Mouse (Mus musculus): ENCODE data around the gene Zfp871. TPM values are rescaled to one million over a fixed set of nuclear protein-coding genes. Genes with fewer than 3 reads are reported as not detected.
A peak's percentile ranks its signal among the peaks of the same experiment; 100 is the strongest.
"Not testable (repeated sequence)": the region's sequence is repeated elsewhere in the genome, so short reads cannot be mapped to it uniquely, and the experiment has no call there.

Gene Zfp871
- polyA plus RNA-seq, 1 experiment from 2014 or later: 46.7 TPM

- Histone ChIP-seq H3K4me3 (peak overlapping the region; percentile 94), H3K27ac (0 out of 2 replicates have a peak overlapping the region, but pooled peaks have one; percentile 94), H3K27me3 (ENCODE audit: low read depth, poor library complexity, severe bottlenecking) (no peaks in the 10 kb centered on the region), H3K4me1 (peaks cover 21% of the 10 kb centered on the region), H3K9me3 (replicated peaks) (no peaks in the 10 kb centered on the region), H3K36me3 (peaks cover 46% of the 10 kb centered on the region)
- no peak for DNase-seq (ENCODE audit: low spot score)
- WGBS: 80% methylated on average over 6 of the region's 6 CpGs
Observed at GRCm38 (mm10) chr17:32786944-32787343, 1.1 kb downstream of the Zfp871 start.

- Histone ChIP-seq H3K9me3 (replicated peaks) (no peaks in the 10 kb centered on the region), H3K4me3 (peak overlapping the region; percentile 4; the same call in 1 of the 2 replicates), H3K4me1 (peaks cover 21% of the 10 kb centered on the region), H3K27me3 (ENCODE audit: low read depth, poor library complexity, severe bottlenecking) (no peaks in the 10 kb centered on the region), H3K36me3 (peaks cover 54% of the 10 kb centered on the region), H3K27ac (no peak overlapping the region)
- DNase-seq (ENCODE audit: low spot score): no peak
- 89% methylated on average over 3 of the region's 3 CpGs for WGBS
Observed at GRCm38 (mm10) chr17:32785656-32786055, 2.4 kb downstream of the Zfp871 start.

GRCm38 (mm10) chr17:32777564-32777963 lies 10.5 kb downstream of the Zfp871 start:
- 97% methylated on average over 3 of the region's 3 CpGs for WGBS
- DNase-seq (ENCODE audit: low spot score): no peak
- Histone ChIP-seq H3K4me1 (no peaks in the 10 kb centered on the region), H3K4me3 (no peak overlapping the region), H3K27me3 (ENCODE audit: low read depth, poor library complexity, severe bottlenecking) (no peaks in the 10 kb centered on the region), H3K9me3 (replicated peaks) (no peaks in the 10 kb centered on the region), H3K36me3 (peaks cover 94% of the 10 kb centered on the region), H3K27ac (no peak overlapping the region)

GRCm38 (mm10) chr17:32771213-32771612 lies 16.9 kb downstream of the Zfp871 start:
- 93% methylated on average over 1 of the region's 1 CpGs for WGBS
- no peak for DNase-seq (ENCODE audit: low spot score)

GRCm38 (mm10) chr17:32766422-32766821 lies 21.7 kb downstream of the Zfp871 start:
- DNase-seq (ENCODE audit: low spot score): no peak
- H3K36me3 ChIP-seq: peaks cover 82% of the 10 kb centered on the region
- H3K27ac ChIP-seq: no peak overlapping the region
- H3K9me3 ChIP-seq (replicated peaks): peaks cover 4% of the 10 kb centered on the region; the same call in 1 of the 2 replicates
- no peaks in the 10 kb centered on the region for H3K4me1 ChIP-seq
- 94% methylated on average over 2 of the region's 2 CpGs for WGBS
- H3K27me3 ChIP-seq (ENCODE audit: low read depth, poor library complexity, severe bottlenecking): no peaks in the 10 kb centered on the region
- H3K4me3 ChIP-seq: no peak overlapping the region

More at GRCm38 (mm10) chr17:32771213-32771612, 16.9 kb downstream of the Zfp871 start:
- Histone ChIP-seq H3K4me1 (no peaks in the 10 kb centered on the region), H3K4me3 (no peak overlapping the region), H3K27me3 (ENCODE audit: low read depth, poor library complexity, severe bottlenecking) (no peaks in the 10 kb centered on the region), H3K36me3 (peaks cover 100% of the 10 kb centered on the region), H3K9me3 (replicated peaks) (no peaks in the 10 kb centered on the region), H3K27ac (no peak overlapping the region)

- H3K36me3 ChIP-seq: no peaks in the 10 kb centered on the region
- 76% methylated on average over 5 of the region's 5 CpGs for WGBS
Observed at GRCm38 (mm10) chr17:32757331-32757730, 30.8 kb downstream of the Zfp871 start.

GRCm38 (mm10) chr17:32753634-32754033 lies 34.5 kb downstream of the Zfp871 start:
- H3K4me3 ChIP-seq: no peak overlapping the region
- DNase-seq (ENCODE audit: low spot score): peak; percentile 42

More at GRCm38 (mm10) chr17:32757331-32757730, 30.8 kb downstream of the Zfp871 start:
- Histone ChIP-seq H3K4me3 (no peak overlapping the region), H3K27ac (no peak overlapping the region), H3K9me3 (replicated peaks) (no peaks in the 10 kb centered on the region), H3K27me3 (ENCODE audit: low read depth, poor library complexity, severe bottlenecking) (no peaks in the 10 kb centered on the region), H3K4me1 (peaks cover 4% of the 10 kb centered on the region; the same call in 1 of the 2 replicates)
- DNase-seq (ENCODE audit: low spot score): no peak

GRCm38 (mm10) chr17:32752813-32753360 lies 35.2 kb downstream of the Zfp871 start:
- H3K36me3 ChIP-seq: no peaks in the 10 kb centered on the region
- no peaks in the 10 kb centered on the region for H3K9me3 ChIP-seq (replicated peaks)
- H3K4me1 ChIP-seq: peaks cover 4% of the 10 kb centered on the region; the same call in 1 of the 2 replicates
- no peak overlapping the region for H3K4me3 ChIP-seq
- H3K27ac ChIP-seq: no peak overlapping the region
- WGBS: 83% methylated on average over 6 of the region's 6 CpGs
- no peak for DNase-seq (ENCODE audit: low spot score)
- no peaks in the 10 kb centered on the region for H3K27me3 ChIP-seq (ENCODE audit: low read depth, poor library complexity, severe bottlenecking)

More at GRCm38 (mm10) chr17:32753634-32754033, 34.5 kb downstream of the Zfp871 start:
- WGBS: 13% methylated on average over 12 of the region's 12 CpGs
- Histone ChIP-seq H3K27ac (no peak overlapping the region), H3K36me3 (no peaks in the 10 kb centered on the region), H3K4me1 (peaks cover 4% of the 10 kb centered on the region; the same call in 1 of the 2 replicates), H3K27me3 (ENCODE audit: low read depth, poor library complexity, severe bottlenecking) (no peaks in the 10 kb centered on the region), H3K9me3 (replicated peaks) (no peaks in the 10 kb centered on the region)

- WGBS: 48% methylated on average over 5 of the region's 5 CpGs
- Histone ChIP-seq H3K27ac (no peak overlapping the region), H3K9me3 (replicated peaks) (no peaks in the 10 kb centered on the region), H3K36me3 (no peaks in the 10 kb centered on the region), H3K4me1 (peaks cover 4% of the 10 kb centered on the region; the same call in 1 of the 2 replicates), H3K4me3 (no peak overlapping the region), H3K27me3 (ENCODE audit: low read depth, poor library complexity, severe bottlenecking) (no peaks in the 10 kb centered on the region)
- DNase-seq (ENCODE audit: low spot score): no peak
Observed at GRCm38 (mm10) chr17:32750611-32751010, 37.5 kb downstream of the Zfp871 start.

GRCm38 (mm10) chr17:32741057-32741456 lies 47.0 kb downstream of the Zfp871 start:
- Histone ChIP-seq H3K27me3 (ENCODE audit: low read depth, poor library complexity, severe bottlenecking) (no peaks in the 10 kb centered on the region), H3K36me3 (no peaks in the 10 kb centered on the region), H3K4me1 (no peaks in the 10 kb centered on the region), H3K4me3 (no peak overlapping the region), H3K9me3 (replicated peaks) (no peaks in the 10 kb centered on the region), H3K27ac (no peak overlapping the region)
- 41% methylated on average over 1 of the region's 1 CpGs for WGBS
- no peak for DNase-seq (ENCODE audit: low spot score)

GRCm38 (mm10) chr17:32738406-32738805 lies 49.7 kb downstream of the Zfp871 start:
- H3K9me3 ChIP-seq (replicated peaks): no peaks in the 10 kb centered on the region
- no peak overlapping the region for H3K27ac ChIP-seq
- no peaks in the 10 kb centered on the region for H3K36me3 ChIP-seq
- no peaks in the 10 kb centered on the region for H3K27me3 ChIP-seq (ENCODE audit: low read depth, poor library complexity, severe bottlenecking)
- no peak for DNase-seq (ENCODE audit: low spot score)
- no peak overlapping the region for H3K4me3 ChIP-seq
- H3K4me1 ChIP-seq: no peaks in the 10 kb centered on the region
- WGBS: 89% methylated on average over 1 of the region's 1 CpGs

GRCm38 (mm10) chr17:32729029-32729428 lies 59.1 kb downstream of the Zfp871 start:
- Histone ChIP-seq H3K27me3 (ENCODE audit: low read depth, poor library complexity, severe bottlenecking) (no peaks in the 10 kb centered on the region), H3K9me3 (replicated peaks) (no peaks in the 10 kb centered on the region), H3K27ac (no peak overlapping the region), H3K36me3 (no peaks in the 10 kb centered on the region), H3K4me3 (no peak overlapping the region), H3K4me1 (no peaks in the 10 kb centered on the region)
- DNase-seq (ENCODE audit: low spot score): no peak
- WGBS: 79% methylated on average over 3 of the region's 3 CpGs

- not testable (repeated sequence) for H3K4me3 ChIP-seq; H3K27me3 ChIP-seq (ENCODE audit: low read depth, poor library complexity, severe bottlenecking); DNase-seq (ENCODE audit: low spot score); H3K4me1 ChIP-seq; H3K9me3 ChIP-seq (replicated peaks); H3K27ac ChIP-seq; H3K36me3 ChIP-seq
Observed at GRCm38 (mm10) chr17:32726360-32726759, 61.7 kb downstream of the Zfp871 start.

- 83% methylated on average over 7 of the region's 7 CpGs for WGBS
- Histone ChIP-seq H3K4me3 (no peak overlapping the region), H3K36me3 (no peaks in the 10 kb centered on the region), H3K9me3 (replicated peaks) (no peaks in the 10 kb centered on the region), H3K4me1 (no peaks in the 10 kb centered on the region), H3K27me3 (ENCODE audit: low read depth, poor library complexity, severe bottlenecking) (no peaks in the 10 kb centered on the region), H3K27ac (no peak overlapping the region)
- DNase-seq (ENCODE audit: low spot score): no peak
Observed at GRCm38 (mm10) chr17:32722771-32723170, 65.3 kb downstream of the Zfp871 start.
